Mouse (Mus musculus): ENCODE measurements around the gene Apod.
"Not testable (repeated sequence)": the region's sequence is repeated elsewhere in the genome, so short reads cannot be mapped to it uniquely, and the experiment has no call there.

Gene Apod

DNA sequence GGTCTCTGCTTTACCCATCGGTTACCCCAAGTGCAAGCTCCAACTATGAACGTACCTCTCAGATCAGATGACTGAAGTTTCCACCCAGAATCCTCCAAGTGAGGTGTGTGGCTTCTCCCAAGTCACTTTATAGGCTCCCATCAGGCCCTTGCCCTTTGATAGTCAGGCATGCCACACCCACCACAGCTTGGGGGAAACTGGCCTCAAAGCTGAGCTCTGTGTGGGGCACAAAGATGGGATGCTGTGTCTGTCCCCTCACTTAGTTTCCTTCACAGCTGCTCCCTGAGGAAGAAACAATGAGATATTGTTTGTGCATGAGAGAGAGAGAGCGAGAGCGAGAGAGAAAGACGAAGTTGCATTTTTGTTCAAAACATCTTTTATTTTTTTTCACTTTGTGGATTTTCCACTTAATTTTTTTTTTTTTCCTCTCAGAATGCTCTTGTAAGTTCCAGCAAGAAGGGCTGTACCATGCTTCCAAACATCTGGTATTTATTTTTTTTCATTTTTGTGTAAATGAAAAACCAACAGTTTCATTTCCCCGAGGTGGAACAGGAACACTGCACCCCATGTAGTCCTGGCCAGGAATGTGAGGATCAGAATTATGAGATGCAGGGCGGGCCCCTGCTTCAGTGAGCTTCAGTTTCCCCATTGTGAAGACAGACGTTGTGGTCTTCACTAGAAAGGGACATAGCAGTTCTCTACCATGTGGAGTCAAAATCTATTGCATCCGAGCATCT, at the start of gene Apod:
Gene Apod, minus strand, starts transcription at position 312 of the 737 bp plus-strand sequence.
- no peak for DNase-seq

DNA sequence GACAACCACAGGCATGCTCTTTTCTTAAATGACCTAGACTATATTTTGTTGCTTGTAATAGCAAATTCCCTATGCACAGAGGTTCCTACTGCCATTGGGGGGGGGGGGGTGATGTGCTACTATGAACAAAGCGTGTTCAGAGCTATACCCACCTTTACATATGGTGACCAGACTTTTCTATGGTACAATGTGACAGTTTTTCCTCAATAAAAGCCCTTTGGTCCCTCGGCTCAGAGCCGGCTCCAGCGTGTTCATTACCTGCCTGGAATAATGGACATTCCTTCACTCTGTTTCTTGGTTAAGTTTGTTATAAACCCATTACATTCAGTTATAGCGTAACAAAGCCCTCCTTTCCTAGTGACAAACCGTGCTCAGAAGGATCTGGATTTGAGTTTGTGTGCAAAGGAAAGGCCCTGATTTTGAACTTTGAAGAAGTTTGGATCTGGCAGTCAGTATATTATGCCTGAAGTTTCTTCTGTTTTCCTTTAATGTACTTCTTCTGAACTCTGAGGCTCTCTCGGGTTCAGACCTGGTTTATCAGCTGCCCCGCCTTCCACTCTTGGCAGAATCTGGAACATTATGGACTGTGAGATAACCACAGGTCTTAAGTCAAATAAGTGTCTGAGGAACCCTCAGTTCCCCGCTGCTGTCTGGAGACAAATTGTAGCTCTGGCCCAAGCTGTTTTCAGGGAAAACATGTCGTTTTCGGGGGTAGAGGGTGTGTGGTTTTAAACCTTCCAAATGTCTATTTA, 49.3 kb upstream of the Apod start:
- DNase-seq, result no peak

DNA sequence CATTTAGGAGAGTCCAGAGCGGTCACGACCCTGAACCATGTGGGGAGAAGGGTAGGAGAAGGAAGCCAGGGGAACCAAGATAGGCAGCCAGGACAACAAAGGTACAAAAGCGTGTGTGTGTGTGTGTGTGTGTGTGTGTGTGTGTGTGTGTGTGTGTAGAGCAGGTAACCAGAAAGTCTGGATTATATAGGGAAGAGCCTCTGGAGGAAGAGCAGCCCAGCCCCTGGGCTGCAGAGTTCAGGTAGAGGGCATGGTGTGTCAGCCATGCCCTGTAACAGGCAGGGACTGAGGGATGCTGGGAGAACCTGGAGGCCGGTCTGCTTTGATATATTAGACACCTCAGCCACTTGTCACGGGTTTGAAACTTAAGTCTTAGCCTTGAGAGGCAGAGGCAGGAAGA, 44.9 kb upstream of the Apod start:
- no peak for DNase-seq

DNA sequence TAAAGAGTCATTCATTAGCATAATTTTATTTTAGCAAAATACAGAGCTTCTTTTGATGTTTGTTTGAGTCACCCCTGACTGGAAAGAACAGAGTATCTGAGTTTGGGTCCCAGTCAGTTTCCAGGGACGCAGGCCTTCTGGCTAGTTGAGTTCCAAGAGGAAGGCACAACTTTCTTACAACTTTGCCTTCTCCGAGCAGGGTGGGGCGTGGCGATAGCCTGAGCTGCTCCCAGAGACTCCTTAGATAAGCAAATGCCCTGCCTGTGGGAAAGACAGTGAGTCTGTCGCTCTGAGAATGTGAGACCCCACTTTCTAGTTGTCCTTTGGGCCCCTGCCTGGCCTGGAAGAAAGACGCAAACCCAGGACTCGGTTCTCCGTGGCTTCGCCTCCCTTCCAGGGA, 44.4 kb upstream of the Apod start:
- no peak for DNase-seq

DNA sequence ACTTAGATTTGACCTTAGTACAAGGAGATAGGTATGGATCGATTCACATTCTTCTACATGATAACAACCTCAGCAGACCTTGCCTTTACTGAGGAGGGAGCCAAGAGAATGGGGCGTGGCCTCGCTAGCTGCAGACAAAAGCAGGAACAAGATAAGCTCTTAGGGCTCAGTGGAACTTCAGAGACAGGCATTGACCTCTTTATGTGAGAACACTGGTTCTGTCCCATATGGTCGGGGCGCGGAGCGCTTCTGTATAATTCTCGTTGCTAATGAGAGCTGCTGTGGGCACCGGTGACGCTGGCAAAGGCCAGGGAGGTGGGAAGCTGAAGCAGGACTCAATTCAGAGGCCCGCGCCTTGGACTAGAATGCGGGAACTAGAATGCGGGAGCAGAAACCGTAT, 44.0 kb upstream of the Apod start:
- no peak for DNase-seq

DNA sequence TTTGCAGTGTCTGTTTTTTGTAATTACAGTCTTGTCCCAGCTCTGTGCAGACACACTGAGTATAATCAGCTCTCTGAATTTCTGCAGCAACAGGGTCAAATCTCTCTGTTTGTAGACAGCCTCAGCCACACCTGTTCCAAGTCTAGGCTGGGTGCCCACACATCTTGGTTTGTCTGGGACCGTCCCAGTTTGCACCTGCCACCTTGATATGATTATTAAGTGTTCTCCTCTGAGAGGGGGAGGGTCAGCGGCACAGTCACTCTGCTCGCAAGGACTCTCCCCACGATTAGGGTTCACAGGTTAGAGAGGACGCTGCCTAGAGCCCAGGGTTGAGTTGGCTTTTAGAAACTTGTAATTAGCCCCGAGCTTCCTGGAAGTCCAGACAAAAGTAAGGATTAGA, 41.3 kb upstream of the Apod start:
- DNase-seq, result no peak

DNA sequence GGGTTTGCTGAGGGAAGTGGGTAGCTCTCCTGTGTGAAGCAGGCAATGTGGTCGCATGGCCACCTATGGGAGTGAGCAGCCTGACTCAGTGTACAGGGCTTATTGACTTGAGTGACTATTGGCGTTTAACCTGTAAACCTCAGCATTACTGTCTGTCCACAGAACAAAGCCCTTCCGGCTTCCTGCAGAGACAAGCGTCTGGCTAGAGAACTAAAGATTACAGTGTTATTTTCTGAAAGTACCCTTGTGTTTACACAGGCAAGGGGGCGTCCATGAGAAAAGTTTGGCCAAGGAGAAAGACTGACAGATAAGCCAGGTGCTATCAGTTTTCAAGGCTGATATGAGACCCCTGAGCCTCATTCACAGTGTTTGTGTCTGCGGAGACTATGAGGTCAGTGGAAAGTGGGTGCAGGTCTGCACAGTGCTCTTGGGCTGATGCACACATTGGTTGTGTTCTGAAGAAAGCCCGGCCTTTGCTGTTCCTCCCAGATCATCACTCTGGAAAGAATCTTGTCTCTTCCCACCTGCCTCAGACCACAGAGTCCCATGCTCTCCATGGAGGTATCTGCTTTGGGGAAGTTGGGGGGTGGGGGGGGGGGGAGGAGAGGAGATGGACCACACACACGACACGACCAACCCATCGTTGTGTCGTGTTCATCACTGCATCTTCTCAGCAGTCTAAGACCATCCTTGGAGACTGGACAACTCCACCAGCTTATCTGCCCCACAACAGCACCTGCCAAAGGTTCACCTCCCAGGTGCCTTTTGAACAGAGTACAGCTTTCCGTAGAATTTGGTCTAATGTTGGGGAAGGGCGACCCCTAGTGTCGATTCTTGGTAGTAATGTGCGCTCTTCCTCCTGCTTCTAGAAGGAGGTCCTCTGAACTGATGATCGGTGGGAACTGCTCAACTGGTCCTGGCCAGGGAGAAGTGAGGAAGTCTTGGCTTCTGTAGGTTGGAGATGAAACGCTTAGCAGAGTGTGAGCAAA, 40.0 kb upstream of the Apod start:
- peak; percentile 31 for DNase-seq

DNA sequence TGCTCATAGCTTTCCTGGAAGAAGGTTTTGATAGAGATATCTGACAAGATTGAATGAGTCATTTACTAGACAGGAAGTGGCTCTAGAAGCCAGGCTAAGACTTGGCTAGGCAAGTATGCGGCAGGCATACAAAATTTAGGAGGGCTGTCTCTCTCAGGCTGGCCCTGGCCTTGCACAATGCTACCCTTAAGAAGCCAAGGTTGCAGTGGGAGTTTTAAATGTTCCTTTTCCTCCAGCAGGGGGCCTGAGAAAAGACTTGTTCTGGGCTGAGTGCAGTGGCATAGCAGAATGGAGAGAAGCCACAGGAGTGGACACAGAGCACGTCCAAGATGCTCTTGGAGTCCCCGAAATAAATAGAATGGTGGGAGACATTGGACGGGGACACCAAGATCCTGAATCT, 38.4 kb upstream of the Apod start:
- no peak for DNase-seq

DNA sequence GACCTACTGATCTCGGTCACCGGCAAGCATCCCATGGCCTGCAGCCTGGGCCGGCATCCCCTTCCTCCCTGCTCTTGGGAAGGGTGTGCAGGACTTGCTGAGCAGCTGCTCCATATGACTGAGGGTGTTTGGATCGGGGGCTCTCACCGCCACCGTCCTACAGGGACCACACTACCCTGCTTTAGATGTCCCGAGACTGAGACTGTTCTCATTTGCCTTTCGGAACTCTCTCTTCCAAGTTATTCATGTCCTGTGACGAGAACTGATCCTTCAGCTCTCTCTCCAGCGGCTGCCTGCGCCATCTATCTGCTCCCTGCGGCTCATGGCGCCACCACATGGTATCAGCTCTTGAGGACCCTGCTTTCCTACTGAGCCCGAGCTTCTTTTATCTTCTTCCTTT, 33.0 kb upstream of the Apod start:
- DNase-seq, result peak; percentile 30

DNA sequence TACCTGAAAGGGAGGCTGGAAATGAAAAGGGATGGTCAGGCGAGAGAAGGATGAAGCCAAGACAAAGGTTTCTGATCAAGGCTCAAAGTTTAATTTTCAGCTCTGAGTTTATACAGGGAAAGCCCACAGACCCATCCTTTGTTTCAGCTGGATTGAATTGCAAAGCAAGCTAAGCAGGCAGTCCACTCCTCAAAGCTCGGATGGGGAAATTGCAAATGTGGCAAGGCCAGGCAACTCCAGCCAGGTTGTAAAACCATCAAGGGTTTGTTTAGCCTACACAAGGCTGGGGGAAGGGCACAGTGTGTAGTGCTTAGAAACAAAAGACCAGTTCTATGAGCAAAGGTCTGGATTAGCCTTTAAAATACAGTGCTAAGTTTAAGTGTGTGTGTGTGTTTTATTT, 28.4 kb upstream of the Apod start:
- DNase-seq, result no peak

DNA sequence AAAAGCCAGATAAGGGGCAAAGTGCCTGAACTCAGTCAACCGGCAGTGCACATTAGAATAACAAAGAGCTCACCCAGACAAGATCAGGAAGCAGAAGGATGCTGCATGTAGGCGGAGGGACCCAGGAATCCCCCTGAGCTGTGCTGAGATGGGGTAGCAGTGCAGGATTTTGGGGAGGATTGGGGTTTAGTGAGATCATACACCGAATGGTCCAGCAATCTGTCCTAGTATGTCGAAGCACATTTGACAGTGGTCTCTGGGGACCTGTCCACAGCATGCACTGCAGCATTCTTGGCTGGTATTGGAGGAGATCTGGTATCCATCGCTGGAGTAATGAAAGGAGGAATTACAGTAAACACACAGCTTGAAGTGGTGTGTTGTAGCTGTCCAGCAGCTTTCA, 27.9 kb upstream of the Apod start:
- no peak for DNase-seq

DNA sequence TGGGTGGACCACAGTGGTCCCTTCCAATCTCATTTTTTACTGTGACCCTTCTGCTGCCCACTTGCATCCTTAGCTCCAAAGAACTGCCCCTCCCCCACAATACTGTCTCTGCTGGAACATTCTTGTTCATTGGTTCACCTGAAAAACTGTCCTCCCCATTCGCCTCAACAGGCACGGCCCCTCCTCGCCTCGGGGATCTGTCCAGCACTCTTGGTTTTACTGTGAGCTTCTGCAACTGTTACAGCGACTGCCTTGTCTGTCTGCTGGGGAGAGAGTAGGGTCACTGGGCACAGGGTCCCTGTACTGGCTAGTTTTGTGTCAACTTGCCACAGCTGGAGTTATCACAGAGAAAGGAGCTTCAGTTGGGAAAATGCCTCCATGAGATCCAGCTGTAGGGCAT, 24.7 kb upstream of the Apod start:
- no peak for DNase-seq

DNA sequence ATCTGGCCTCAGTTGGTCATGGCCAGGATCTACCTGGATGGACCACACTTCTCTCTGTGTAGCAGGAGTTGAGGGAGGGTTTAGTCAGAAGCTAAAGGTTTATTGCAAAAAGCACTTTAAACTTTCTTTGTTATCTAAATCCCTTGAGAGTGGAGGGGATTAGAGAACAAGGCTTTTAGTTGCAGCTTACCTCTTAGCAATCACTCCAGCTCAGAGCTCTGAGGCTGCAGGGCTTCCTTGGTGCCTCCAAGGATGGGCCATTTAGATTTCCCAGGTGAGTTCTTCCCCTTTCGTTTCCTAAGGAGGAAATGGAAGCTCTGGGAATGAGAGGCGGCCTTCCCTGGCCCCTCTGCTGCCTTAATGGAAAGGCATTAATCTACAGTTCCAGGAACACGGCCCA, 23.3 kb upstream of the Apod start:
- DNase-seq, result no peak

DNA sequence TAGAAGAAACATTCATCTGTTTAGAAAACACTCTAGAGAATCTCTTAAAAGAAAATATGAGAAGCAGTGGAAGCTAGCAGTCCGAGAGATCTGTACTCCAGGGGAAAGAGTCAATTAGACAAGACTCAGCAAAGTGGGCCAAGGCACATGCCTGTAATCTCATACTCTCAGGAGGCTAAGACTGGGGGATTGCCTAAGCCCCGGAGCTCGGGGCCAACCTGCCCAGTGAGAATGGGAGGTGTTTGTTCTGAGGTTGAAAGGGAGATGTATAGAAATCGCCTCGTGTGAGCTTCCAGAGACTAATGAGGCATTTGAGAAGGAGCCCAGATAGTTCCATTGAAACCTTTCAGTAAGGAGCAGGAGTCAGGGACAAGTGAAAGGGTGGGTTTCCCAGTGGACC, 20.2 kb upstream of the Apod start:
- no peak for DNase-seq

DNA sequence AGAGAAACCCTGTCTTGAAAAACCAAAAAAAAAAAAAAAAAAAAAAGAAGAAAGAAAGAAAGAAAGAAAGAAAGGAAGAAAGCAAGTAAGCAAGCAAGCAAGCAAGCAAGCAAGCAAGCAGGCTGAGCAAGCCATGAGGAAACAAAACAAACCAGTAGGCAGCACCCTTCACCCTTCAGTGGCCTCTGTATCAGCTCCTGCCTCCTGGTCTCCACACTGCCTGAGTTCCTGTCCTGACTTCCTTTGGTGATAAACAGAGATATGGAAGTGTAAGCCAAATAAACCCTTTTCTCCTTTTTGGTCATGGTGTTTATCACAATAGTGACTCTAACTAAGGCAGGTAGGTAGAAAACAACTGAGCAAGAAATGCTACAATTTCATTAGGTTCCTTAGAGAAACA, 18.0 kb upstream of the Apod start:
- no peak for DNase-seq

DNA sequence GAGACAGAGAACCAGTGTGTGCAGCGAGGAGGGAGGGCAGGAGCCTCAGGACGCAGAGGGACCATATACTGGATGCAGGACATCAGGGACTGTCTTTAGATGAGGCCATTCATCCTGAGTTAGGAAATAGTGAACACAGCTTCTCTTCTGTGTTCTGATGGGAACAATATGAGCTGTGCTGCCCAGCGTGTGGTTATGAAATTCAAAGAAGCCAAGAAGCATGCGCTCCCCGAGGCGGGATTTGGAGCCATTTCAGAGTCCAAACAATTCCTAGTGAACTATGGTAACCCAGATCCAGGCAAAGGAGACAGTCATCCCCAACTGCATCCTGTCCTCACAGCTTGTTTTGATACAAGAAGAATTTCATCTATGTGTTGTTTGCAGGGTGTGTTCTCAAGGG, 16.4 kb upstream of the Apod start:
- DNase-seq, result not testable (repeated sequence)

DNA sequence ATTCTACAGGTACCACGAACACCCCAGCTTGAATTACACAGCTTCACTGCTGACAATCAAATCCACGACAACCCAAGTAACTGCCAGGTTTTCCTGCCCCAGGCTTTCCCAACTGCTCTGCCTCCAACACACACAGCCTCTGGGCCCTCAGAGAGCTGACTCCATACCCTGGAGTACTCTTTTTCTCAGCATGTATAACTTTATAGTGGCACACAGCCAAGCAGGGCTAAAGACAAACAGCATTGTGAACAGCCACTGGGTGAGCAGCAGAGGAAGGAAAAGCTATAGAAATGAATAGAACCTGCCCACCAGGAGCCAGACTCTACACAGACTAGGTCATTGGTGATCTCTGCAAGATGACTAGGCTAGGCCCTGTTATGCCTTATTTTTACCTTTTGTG, 15.1 kb upstream of the Apod start:
- no peak for DNase-seq

DNA sequence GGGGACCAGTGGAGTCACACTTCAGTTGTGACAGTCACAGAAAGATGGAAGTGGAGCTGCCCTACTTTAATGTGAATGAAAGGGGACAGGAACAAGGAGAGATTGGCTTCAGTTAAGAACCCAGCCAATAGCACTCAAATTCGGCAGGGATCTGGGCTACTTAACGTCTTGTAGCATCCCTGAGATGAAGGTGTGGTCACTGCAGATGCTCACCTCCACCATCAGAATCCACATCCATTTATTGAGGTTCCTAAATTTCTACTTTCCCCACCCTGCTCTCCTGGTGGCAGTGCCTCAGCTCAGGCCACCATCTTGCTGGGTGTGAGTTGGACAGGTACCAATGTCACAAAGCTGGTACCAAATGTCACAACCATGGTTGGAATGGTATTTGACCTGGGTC, 13.3 kb upstream of the Apod start:
- no peak for DNase-seq

DNA sequence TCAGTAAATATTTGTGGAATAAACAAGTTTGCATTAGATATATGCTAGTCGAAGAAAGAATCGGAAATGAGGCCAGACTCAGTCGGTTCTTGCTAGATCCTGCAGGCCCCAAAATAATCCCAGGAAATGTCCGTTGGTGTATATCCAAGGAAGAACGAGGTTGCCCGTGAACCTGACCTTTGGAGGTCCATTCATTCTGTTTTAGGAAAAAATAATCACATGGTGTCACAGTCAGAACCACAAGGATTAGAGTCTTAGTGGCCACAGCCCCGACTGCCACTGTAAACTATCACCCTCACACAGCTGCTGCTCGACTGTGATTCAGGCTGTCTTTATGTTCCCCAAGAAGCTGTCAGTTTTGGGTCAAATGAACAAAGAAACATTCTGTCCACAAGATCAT, 12.8 kb upstream of the Apod start:
- no peak for DNase-seq

DNA sequence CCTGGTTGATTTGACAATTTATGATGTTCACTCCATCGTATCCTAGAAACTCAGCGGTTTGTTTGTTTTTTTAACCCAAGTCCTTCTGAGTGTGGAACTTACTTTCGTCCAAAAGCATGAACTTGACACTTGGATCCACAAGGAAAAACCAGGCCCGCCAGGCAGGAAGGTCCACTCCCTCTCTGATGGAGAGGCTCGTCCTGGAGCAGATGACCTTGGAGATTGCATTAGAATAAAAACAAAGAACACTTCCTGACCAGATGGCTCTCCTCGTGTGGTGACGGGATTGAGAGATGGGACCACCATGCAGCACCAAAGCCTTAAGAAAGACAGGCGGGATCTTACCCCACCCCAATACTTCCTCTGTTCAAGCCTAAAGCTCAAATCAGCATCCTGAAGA, 12.1 kb upstream of the Apod start:
- DNase-seq, result peak; percentile 43

DNA sequence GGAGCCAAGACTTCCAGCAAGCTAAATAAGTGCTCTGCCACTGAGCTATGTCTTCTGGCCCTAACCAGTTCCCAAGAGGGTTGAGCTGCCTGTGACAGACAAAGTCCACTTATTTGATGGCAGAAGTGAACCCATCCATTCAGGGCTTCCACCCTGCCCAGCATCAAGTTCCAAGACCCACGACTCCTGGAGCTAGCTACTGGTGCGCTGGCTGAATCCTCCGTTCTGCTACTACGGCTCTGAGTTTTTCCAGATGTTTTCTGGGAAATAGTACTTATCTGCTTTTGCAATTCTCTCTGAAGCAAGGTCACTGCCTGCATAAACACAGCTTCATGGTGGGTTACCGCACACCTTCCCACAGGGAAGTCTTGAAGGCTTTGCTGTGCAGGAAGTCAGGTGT, 11.4 kb upstream of the Apod start:
- no peak for DNase-seq

DNA sequence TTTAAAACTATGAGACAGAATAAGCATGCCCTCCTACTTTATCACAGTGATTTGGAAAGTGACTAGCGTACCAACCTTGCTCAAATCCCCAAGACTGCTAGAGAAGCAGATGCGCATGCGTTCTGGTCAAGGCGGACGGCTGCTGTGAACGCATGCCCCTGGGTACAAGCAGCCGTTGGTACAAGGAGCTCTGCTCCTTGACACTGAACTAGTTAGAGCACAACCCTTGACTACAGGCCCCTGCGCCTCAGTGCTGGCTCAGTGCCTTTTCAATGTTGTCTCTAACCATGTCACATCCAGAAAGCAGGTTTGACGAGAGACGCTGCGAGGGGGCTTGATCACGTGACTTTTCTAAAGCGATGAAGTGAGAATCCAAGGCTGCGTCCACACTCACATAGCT, 10.5 kb upstream of the Apod start:
- no peak for DNase-seq

DNA sequence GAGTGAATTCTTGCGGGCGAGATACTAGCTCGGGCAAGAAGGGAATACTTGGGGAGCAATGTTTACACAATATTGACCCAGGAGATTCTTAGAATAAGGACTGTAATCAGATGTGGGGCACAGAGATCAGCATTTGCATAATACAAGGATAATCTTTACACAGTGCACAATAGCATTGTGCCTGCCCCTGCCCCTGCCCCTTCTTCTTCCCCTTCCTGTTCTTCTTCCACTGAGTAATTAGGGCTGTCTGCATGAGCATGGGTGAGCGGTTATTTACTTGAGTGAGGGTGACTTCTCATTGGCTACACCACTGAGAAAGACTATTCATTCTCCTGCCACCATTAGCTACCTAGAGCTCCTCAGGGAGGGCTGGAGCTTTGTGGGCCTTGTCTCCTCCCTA, 6.9 kb upstream of the Apod start:
- DNase-seq, result no peak

DNA sequence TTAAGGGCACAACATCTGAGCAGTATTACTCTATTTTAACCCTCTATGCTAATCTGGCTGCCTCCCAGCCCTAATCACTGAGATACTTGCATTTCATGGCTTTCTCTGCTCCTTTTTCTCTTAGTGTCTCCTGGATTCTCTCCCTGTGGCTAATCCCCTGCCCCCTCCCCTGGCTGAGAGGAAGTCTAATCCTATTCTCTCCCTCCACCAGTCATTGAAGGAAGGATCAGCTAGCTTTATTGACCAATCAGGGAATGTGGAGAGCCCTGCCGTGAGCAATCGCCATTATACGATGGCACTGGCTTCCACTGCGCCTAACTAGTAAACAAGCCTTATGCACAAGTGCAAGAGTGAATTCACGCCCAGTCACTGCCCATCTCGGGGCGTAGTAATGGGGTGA, 6.3 kb upstream of the Apod start:
- no peak for DNase-seq
